Mouse (Mus musculus) G1E (cell line): Measurements from ENCODE around the gene Bptf. TPM values are rescaled to one million over a fixed set of nuclear protein-coding genes. Genes with fewer than 3 reads are reported as not detected.

Experiments used
- ATAC-seq: 2 replicates; pipeline ENCODE4 v1.8.0; 2016; ENCODE audit warnings: mild to moderate bottlenecking; ENCODE audit not compliant: insufficient number of reproducible peaks, poor library complexity, low FRiP score, severe bottlenecking; ENCODE audit errors: extremely low read depth
- DNase-seq: peaks from one replicate; pipeline ENCODE4 v3.0.0; 2012; ENCODE audit warnings: low spot score
- H3K27me3 ChIP-seq: 2 replicates; pipeline ENCODE4 v1.6.1; 2012; ENCODE audit warnings: mild to moderate bottlenecking, low read length, inconsistent platforms; ENCODE audit not compliant: insufficient read depth
- H3K36me3 ChIP-seq: replicated peaks from 2 replicates; pipeline ENCODE3; 2012; ENCODE audit warnings: mild to moderate bottlenecking, inconsistent platforms
- H3K4me1 ChIP-seq: 2 replicates; pipeline ENCODE4 v1.6.1; 2012; ENCODE audit warnings: low read depth, low read length, inconsistent platforms, mixed read lengths; ENCODE audit not compliant: insufficient read depth
- H3K4me3 ChIP-seq: 2 replicates; pipeline ENCODE4 v1.5.1; 2012; ENCODE audit warnings: low read depth, mild to moderate bottlenecking, inconsistent platforms, low read length, moderate library complexity, mixed read lengths
- H3K9me3 ChIP-seq: replicated peaks from 2 replicates; pipeline ENCODE4 v1.6.1; 2012; ENCODE audit warnings: inconsistent platforms
- CTCF ChIP-seq: IDR thresholded peaks from 2 replicates; pipeline ENCODE4 v1.5.1; 2012; ENCODE audit warnings: low read depth, low read length, inconsistent platforms, mixed read lengths
- GATA1 ChIP-seq: IDR thresholded peaks from 2 replicates; pipeline ENCODE4 v1.6.1; 2012; ENCODE audit warnings: borderline replicate concordance, low read length, inconsistent platforms, mixed read lengths
- GATA2 ChIP-seq: IDR thresholded peaks from 2 replicates; pipeline ENCODE4 v1.6.1; 2012; ENCODE audit warnings: low read depth, low read length, inconsistent platforms, borderline replicate concordance
- POLR2AphosphoS5 ChIP-seq: IDR thresholded peaks from 2 replicates; pipeline ENCODE4 v1.6.1; 2012; ENCODE audit warnings: low read depth, low read length, inconsistent platforms; ENCODE audit not compliant: insufficient replicate concordance
- TAL1 ChIP-seq: conservative IDR thresholded peaks from 2 replicates; pipeline ENCODE4 v1.6.1; 2012; ENCODE audit warnings: low read depth, low read length, inconsistent platforms, mixed read lengths
- polyA plus RNA-seq: library from polyadenylated mRNA; stranded (reverse); fragments of >175 nt; gene quantifications from 2 replicates; pipeline ENCODE4 v1.2.3, GENCODE M21; 2012
- total RNA-seq, 2 experiments: library from RNA; stranded (forward) in 1 of 2; stranded (reverse) in 1 of 2; fragments of 200-1000 nt in 1 of 2; fragments of >200 nt in 1 of 2; fragmentation: Nextera tagmentation in 1 of 2; gene quantifications; 2 replicates each; pipeline ENCODE4 v1.2.3; 2014 to 2017

Gene Bptf
- total and polyA plus RNA-seq, 3 experiments: 28.5 to 75.6 (median 53.7) TPM

DNA sequence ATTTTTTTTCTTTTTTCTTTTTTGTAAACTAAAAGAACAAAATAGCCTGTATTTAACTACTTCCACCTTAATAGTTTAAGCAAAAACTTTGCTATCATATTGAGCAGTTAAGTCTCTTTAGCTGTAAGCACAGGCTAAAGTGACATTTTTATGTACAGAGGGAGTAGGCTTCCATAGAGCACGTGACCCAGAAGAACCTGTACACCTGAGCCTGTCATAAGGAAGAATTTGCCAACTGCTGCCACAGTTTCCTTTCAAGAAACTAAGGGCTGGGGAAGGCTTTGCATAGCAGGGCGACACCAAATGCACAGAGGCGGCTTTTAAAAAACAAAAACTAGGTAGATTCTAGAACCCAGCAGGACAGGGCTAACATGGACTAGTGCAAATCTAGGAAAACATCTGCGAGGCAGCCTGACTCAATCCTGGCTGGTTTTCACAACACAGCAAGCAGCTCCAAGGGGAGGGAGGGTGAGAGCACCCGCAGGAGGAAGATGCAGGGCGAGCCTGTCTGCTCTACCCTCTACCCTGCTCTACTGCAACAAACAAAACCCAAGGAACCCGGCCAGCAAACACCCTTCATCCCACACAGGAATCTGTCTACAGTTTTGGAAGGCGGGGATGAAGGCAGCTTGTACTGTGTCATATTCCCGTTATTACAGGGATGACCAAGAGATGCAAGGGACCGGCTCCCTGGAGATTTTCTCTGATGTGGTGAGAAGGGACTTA, 97.7 kb downstream of the Bptf start:
- no peaks in the 10 kb centered on the region for H3K27me3 ChIP-seq
- H3K36me3 ChIP-seq: peaks cover 47% of the 10 kb centered on the region
- no peak for DNase-seq
- no peak overlapping the region for H3K4me3 ChIP-seq
- ATAC-seq: no peak
- H3K9me3 ChIP-seq: no peaks in the 10 kb centered on the region
- H3K4me1 ChIP-seq: no peaks in the 10 kb centered on the region
- TF ChIP-seq CTCF: no peak
- TF ChIP-seq GATA2: no peak
- no peak for TF ChIP-seq GATA1
- TF ChIP-seq TAL1: no peak
- no peak for TF ChIP-seq POLR2AphosphoS5

DNA sequence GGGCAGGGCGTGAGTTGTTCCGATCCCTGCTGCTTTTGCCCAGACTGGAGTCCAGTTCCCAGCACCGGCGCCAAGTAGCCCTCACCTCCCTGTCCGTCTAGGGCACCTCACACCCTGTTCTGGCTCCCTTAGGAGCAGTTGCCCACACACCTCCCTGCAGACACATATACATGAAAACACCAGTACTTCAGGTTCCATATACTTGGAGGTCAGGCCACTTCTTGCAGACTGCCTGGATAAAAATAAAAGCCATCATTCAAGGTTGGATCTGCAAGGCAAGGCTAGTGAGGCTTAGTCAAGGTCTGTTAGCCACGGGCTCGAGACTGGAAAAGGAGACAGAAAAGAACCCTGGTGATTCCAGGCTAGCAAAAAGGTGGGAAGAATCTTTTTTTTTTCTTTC, 100.3 kb downstream of the Bptf start:
- DNase-seq (no peak), ATAC-seq (no peak)
- peaks cover 2% of the 10 kb centered on the region; the same call in 1 of the 2 replicates for H3K27me3 ChIP-seq
- peaks cover 16% of the 10 kb centered on the region for H3K4me1 ChIP-seq
- H3K4me3 ChIP-seq: no peak overlapping the region
- no peaks in the 10 kb centered on the region for H3K9me3 ChIP-seq
- TF ChIP-seq CTCF (no peak), TAL1 (no peak)
- peaks cover 23% of the 10 kb centered on the region for H3K36me3 ChIP-seq

DNA sequence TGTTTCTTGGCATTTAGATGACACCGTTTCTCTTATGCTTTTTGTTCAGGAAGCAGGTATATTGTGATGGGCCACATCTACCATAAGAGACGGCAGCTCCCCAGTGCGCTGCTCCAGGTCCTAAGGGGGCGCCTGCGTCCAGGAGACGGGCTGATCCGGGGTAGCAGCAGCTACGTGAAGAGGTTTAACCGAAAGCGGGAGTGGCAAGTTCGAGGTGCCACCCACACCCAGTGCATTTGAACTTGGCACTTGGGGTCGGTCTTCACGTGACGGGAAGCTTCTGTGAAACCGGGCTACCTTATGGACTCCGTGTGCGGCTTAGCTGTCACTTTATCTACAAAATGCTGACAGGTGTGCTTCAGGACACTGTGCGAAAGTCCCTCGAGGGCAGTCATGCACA, 102.4 kb downstream of the Bptf start:
- peaks cover 33% of the 10 kb centered on the region for H3K4me1 ChIP-seq
- H3K27me3 ChIP-seq: peaks cover 18% of the 10 kb centered on the region
- ATAC-seq: no peak
- H3K4me3 ChIP-seq: no peak overlapping the region
- peaks cover 12% of the 10 kb centered on the region for H3K36me3 ChIP-seq
- DNase-seq: no peak
- TF ChIP-seq POLR2AphosphoS5 (no peak), CTCF (no peak), GATA1 (no peak), TAL1 (no peak), GATA2 (no peak)
- H3K9me3 ChIP-seq: no peaks in the 10 kb centered on the region

DNA sequence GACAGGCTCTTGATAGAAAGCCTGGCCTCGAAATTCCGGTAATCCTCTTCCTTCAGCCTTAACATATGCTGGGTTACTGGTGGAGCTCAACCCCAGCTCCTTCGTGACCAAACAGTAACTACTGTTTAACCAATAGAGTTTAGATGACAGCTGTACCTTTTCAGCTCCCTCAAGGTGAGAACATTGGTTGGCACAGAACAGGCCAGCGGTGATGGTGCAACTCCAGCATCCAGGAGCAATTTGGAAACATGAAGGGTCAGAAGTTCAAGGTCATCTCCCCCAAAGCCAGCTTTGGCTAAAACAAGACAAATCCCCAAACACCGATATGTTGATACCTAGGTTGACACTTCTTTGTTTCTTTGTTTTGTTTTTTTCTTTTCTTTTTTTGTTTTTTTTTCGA, 103.2 kb downstream of the Bptf start:
- Histone ChIP-seq H3K36me3 (peaks cover 8% of the 10 kb centered on the region), H3K9me3 (no peaks in the 10 kb centered on the region), H3K4me3 (peak overlapping the region; percentile 81), H3K4me1 (peaks cover 34% of the 10 kb centered on the region), H3K27me3 (peaks cover 26% of the 10 kb centered on the region)
- TF ChIP-seq GATA2 (no peak), GATA1 (no peak), POLR2AphosphoS5 (no peak), TAL1 (no peak), CTCF (no peak)
- ATAC-seq (no peak), DNase-seq (no peak)

DNA sequence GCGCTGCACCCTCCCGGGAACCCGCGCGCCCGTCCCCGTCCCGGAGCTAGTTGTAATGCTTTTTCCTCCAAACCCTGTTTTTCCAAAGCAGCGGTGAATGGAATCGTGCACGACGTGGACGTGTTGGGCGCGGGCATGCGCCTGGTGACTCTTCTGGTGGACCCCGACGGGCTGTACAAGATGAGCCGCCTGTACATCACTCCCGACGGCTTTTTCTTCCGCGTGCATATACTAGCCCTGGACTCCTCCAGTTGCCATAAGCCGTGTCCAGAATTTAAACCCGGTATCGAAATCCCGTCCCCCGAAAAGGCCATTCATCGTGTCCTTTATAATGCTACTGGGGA, 103.7 kb downstream of the Bptf start:
- Histone ChIP-seq H3K36me3 (peaks cover 8% of the 10 kb centered on the region), H3K27me3 (peaks cover 26% of the 10 kb centered on the region), H3K9me3 (no peaks in the 10 kb centered on the region), H3K4me3 (peak overlapping the region; percentile 81), H3K4me1 (peaks cover 35% of the 10 kb centered on the region)
- ATAC-seq (no peak), DNase-seq (no peak)
- no peak for TF ChIP-seq CTCF
- TF ChIP-seq GATA1: no peak
- TF ChIP-seq POLR2AphosphoS5: no peak
- TF ChIP-seq TAL1: no peak
- no peak for TF ChIP-seq GATA2

DNA sequence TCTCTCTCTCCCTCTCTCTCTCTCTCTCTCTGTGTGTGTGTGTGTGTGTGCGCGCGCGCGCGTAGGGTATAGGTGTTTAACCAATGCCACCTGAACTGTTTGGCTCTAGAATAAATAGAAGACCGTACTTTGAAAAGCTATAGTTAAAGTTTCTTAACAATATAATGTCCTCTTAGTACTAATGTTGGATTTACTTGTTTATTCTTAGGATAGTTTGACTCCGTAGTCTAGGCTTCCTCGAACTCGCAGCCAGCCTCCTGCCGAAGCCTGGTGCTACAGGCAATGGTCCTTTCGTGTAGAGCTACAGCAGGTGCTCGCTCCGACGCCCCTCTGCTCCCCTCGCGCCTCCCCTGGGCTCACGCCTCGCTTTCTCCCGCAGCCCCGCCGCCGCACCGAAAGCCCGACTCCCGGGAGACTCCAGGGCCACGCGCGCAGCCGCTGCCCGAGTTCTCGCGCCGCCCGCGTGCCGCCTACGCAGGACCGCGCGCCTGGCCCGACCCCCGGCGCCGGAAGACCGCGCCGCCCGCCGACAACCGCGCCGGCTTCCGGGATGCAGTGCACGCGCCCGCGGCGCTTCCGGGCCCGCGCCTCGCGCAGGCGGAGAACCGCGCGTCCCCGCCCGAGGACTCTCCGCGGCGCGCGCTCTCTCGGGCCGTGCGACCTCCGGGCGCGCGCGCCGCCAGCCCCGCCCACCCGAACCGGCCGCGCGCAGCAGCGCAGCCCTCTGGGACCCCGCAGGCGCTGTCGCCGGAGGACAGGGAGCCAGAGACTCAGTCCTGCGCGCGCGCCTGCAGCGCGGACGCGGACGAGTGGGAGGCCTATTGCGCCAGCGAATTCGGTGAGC, 104.3 kb downstream of the Bptf start:
- Histone ChIP-seq H3K9me3 (no peaks in the 10 kb centered on the region), H3K4me3 (peak overlapping the region; percentile 81), H3K27me3 (peaks cover 30% of the 10 kb centered on the region), H3K36me3 (peaks cover 6% of the 10 kb centered on the region), H3K4me1 (peaks cover 35% of the 10 kb centered on the region)
- DNase-seq: peak; percentile 92
- TF ChIP-seq GATA2 (no peak), POLR2AphosphoS5 (no peak), TAL1 (no peak), GATA1 (no peak), CTCF (no peak)
- ATAC-seq: peak; percentile 72
